Mouse (Mus musculus) forebrain, embryonic 14.5 days (tissue): ENCODE data around the gene Doc2g. TPM values are rescaled to one million over a fixed set of nuclear protein-coding genes. Genes with fewer than 3 reads are reported as not detected.

Experiments
- ATAC-seq: fragments of 200-750 bp; cut with Nextera tagmentation; 2 replicates; pipeline ENCODE4 v1.8.0; 2017; ENCODE audit warnings: mild to moderate bottlenecking, moderate library complexity
- DNase-seq: peaks from one replicate; pipeline ENCODE4 v3.0.0-alpha.2; 2015; ENCODE audit warnings: low spot score
- H3K27ac ChIP-seq: fragments of 300-500 bp; sonication (generic); 2 replicates; pipeline ENCODE4 v1.5.1; 2014; ENCODE audit warnings: low read depth, mild to moderate bottlenecking, control low read depth, low read length, moderate library complexity
- H3K27me3 ChIP-seq: fragments of 300-500 bp; sonication (generic); replicated peaks from 2 replicates; pipeline ENCODE4 v1.6.1; 2014; ENCODE audit warnings: low read length, control low read depth, mixed read lengths; ENCODE audit not compliant: control insufficient read depth, insufficient read depth
- H3K36me3 ChIP-seq: fragments of 300-500 bp; sonication (generic); 2 replicates; pipeline ENCODE4 v1.6.1; 2014; ENCODE audit warnings: low read length, control low read depth; ENCODE audit not compliant: control insufficient read depth, insufficient read depth
- H3K4me1 ChIP-seq: fragments of 300-500 bp; sonication (generic); 2 replicates; pipeline ENCODE4 v1.6.1; 2014; ENCODE audit warnings: antibody characterized with exemption, low read length, control low read depth; ENCODE audit not compliant: control insufficient read depth, insufficient read depth
- H3K4me2 ChIP-seq: fragments of 300-500 bp; sonication (generic); 2 replicates; pipeline ENCODE4 v1.6.1; 2014; ENCODE audit warnings: mild to moderate bottlenecking, control low read depth, low read length
- H3K4me3 ChIP-seq: fragments of 300-500 bp; sonication (generic); 2 replicates; pipeline ENCODE4 v1.5.1; 2014; ENCODE audit warnings: low read depth, low read length, control low read depth
- H3K9ac ChIP-seq: fragments of 300-500 bp; sonication (generic); 2 replicates; pipeline ENCODE4 v1.6.1; 2014; ENCODE audit warnings: mild to moderate bottlenecking, low read length, control low read depth, moderate library complexity
- H3K9me3 ChIP-seq: fragments of 300-500 bp; sonication (generic); replicated peaks from 2 replicates; pipeline ENCODE4 v1.6.1; 2016; ENCODE audit warnings: low read length, control low read depth, mixed read lengths; ENCODE audit not compliant: control insufficient read depth
- WGBS: fragments of 180-500 bp; shearing (Covaris S2); extraction: QIAGEN DNeasy Blood & Tissue Kit; methylation state at CpG from one replicate; pipeline ENCODE4 v1.1.7; 2014; 5-methylcytosine and 5-hydroxymethylcytosine counted together
- polyA plus RNA-seq: library from polyadenylated mRNA; unstranded; fragments of >200 nt; fragmentation: Nextera tagmentation; extraction: Ambion mirVana; gene quantifications from 2 replicates; pipeline ENCODE4 v1.2.1, GENCODE M21; 2014

Doc2g gene
- polyA plus RNA-seq, 1 experiment from 2014 or later: 3.2 TPM

DNA sequence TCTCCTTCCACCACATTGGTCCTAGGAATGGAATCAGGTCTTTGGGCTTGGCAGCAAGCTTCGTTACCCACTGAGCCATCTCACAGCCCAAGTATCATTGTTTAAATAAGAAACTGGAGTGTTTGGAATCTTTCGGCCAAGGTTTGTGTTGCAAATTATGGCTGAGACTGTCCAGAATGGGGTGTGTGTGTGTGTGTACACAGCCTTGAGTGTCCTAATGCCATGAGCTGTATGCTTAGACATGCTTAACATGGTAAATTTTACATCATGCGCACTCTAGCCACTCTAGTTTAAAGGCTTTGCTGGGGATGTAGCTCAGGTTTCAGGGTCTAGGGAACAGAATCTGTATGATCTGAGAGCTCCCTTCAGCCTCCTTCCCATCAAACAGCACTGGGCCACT, 7.6 kb upstream of the Doc2g start:
- Histone ChIP-seq H3K27me3 (no peaks in the 10 kb centered on the region), H3K27ac (no peak overlapping the region), H3K4me2 (no peak overlapping the region), H3K9ac (no peak overlapping the region), H3K36me3 (no peaks in the 10 kb centered on the region), H3K4me1 (peaks cover 4% of the 10 kb centered on the region), H3K4me3 (no peak overlapping the region), H3K9me3 (no peaks in the 10 kb centered on the region)
- no peak for DNase-seq
- 90% methylated on average over 3 of the region's 3 CpGs for WGBS
- ATAC-seq: no peak

- Histone ChIP-seq H3K9me3 (no peaks in the 10 kb centered on the region), H3K4me3 (no peak overlapping the region), H3K4me2 (no peak overlapping the region), H3K27ac (no peak overlapping the region), H3K36me3 (no peaks in the 10 kb centered on the region), H3K9ac (no peak overlapping the region), H3K4me1 (peaks cover 6% of the 10 kb centered on the region), H3K27me3 (no peaks in the 10 kb centered on the region)
- no peak for DNase-seq
- WGBS: 75% methylated on average over 7 of the region's 7 CpGs
- ATAC-seq: no peak
These were observed 7.0 kb upstream of the Doc2g start for GRCm38 (mm10) chr19:3996106-3996505.

DNA sequence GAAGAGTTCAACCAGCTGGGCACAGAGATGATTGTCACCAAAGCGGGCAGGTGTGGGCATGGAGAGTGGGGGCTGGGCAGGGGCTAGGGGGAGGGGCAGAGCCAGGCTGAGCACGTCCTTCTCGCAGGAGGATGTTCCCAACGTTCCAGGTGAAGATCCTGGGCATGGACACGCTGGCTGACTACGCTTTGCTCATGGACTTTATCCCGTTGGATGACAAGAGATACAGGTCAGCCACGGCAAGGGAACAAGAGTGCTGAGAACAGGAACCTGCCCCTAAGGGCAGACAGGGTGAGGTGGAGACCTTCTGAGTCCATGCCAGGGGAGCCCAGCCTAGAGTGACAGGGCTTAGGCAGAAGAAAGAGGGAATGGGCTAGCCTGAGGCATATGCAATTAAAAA, 6.4 kb upstream of the Doc2g start:
- WGBS: 80% methylated on average over 8 of the region's 8 CpGs
- Histone ChIP-seq H3K9ac (no peak overlapping the region), H3K36me3 (no peaks in the 10 kb centered on the region), H3K4me3 (no peak overlapping the region), H3K9me3 (no peaks in the 10 kb centered on the region), H3K4me1 (peaks cover 10% of the 10 kb centered on the region), H3K4me2 (no peak overlapping the region), H3K27ac (no peak overlapping the region), H3K27me3 (no peaks in the 10 kb centered on the region)
- ATAC-seq: no peak
- DNase-seq: no peak

DNA sequence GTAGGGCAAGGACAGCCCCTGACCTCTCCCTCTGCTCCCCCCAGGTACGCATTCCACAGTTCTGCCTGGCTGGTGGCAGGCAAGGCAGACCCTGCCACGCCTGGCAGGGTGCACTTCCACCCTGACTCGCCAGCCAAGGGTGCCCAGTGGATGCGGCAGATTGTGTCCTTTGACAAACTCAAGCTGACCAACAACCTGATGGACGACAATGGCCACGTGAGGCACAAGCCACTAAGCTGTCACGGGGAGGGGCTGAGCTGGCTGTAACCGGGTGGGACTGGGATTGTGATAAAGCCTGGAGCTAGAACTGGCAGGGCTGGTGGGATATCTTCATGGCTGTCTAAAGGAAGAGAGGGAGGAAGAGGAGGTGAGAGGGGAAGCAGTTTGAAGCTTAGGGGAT, 5.9 kb upstream of the Doc2g start:
- ATAC-seq: no peak

GRCm38 (mm10) chr19:3998335-3998734, 4.8 kb upstream of the Doc2g start:
- Histone ChIP-seq H3K27ac (no peak overlapping the region), H3K27me3 (no peaks in the 10 kb centered on the region), H3K4me3 (no peak overlapping the region), H3K36me3 (no peaks in the 10 kb centered on the region), H3K4me1 (peaks cover 10% of the 10 kb centered on the region), H3K9me3 (no peaks in the 10 kb centered on the region), H3K9ac (no peak overlapping the region), H3K4me2 (no peak overlapping the region)
- 84% methylated on average over 8 of the region's 8 CpGs for WGBS
- no peak for ATAC-seq
- no peak for DNase-seq

More for the DNA sequence above, 5.9 kb upstream of the Doc2g start:
- no peak overlapping the region for H3K4me3 ChIP-seq
- no peak overlapping the region for H3K27ac ChIP-seq
- no peaks in the 10 kb centered on the region for H3K27me3 ChIP-seq
- WGBS: 61% methylated on average over 8 of the region's 8 CpGs
- no peak overlapping the region for H3K4me2 ChIP-seq
- H3K9me3 ChIP-seq: no peaks in the 10 kb centered on the region
- DNase-seq: no peak
- peaks cover 10% of the 10 kb centered on the region for H3K4me1 ChIP-seq
- no peak overlapping the region for H3K9ac ChIP-seq
- H3K36me3 ChIP-seq: no peaks in the 10 kb centered on the region

DNA sequence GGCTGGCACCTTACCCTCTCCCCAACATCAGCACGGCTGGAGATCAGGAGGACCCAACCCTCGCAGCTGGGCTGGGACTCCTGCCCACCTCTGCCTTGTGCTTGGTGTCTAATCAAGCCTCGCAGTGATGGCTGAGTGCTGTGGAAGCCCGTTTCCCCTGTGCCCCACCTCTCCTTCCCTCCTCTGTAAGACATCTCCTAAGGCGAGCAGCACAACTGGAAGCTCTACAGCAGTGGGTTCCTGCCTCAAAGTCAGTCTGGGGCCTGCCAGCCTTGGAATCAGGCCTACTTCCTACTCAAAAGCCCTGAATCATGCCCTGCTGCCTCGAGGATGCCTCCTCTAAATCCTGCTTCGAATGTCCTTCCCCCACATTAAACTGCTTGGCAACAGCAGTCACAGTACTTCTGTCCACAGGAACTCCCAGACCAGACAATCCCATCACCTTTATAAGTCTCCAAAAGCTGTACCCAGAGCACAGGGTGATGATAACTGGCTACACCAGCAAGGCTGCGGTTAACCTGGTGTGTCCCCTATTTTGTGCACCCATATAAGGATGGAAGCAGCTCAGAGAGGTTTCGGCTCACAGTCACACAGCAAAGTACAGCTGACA, 3.9 kb upstream of the Doc2g start:
- peak overlapping the region; percentile 91 for H3K4me2 ChIP-seq
- H3K9ac ChIP-seq: no peak overlapping the region; the same call in 1 of the 2 replicates
- ATAC-seq (no peak), DNase-seq (no peak)
- no peak overlapping the region for H3K27ac ChIP-seq
- no peaks in the 10 kb centered on the region for H3K9me3 ChIP-seq
- no peak overlapping the region; the same call in 1 of the 2 replicates for H3K4me3 ChIP-seq
- no peaks in the 10 kb centered on the region for H3K27me3 ChIP-seq
- 87% methylated on average over 9 of the region's 9 CpGs for WGBS
- H3K36me3 ChIP-seq: no peaks in the 10 kb centered on the region
- peaks cover 10% of the 10 kb centered on the region for H3K4me1 ChIP-seq

DNA sequence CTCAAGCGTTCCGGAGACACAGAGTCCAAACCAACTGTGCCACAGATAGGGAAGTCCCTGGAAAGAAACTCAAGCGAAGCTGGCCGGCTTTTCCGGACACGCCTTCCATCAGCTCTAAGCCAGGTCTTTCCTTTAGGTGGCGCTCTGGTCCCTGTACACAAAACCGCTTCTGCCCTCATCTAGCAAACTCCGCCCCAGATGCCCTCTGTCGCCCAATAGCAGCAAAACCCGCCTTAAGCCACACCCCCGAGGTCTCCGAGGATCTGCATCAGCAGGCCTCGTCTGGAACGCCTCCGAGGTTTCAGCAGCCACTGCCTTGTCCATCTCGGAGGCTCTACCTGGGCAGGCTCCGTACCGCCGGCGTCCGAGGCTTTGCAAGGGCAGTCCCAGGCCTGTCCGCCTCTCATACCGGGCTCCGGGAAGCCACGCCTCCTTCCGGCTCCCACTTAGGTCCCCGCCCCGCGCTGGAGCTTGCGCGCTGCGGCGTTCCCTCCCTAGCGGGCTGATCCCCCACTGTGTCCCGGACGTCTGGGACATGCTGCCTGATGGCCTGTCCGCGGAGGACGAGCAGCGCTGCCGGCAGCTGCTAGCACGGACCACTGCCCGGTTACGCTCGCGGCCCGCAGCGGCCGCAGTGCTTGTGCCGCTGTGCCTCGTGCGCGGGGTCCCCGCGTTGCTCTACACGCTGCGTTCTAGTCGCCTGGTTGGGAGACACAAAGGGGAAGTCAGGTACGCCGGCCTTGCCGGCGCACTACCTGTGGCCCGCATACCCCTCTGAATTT, 2.8 kb upstream of the Doc2g start, which contains the start of the genes Nudt8 and Gm49405:
Nudt8 (plus strand) TSS at position 462 of the 782 bp plus-strand sequence.
Gm49405 (plus strand) TSS at position 508 of the 782 bp plus-strand sequence.
- peak; percentile 94 for ATAC-seq
- Histone ChIP-seq H3K4me2 (peak within 1 kb of the TSS; percentile 91), H3K4me1 (peaks cover 10% of the 10 kb centered on the region), H3K4me3 (peak within 1 kb of the TSS; percentile 74), H3K9me3 (no peaks in the 10 kb centered on the region), H3K36me3 (peaks cover 3% of the 10 kb centered on the region; the same call in 1 of the 2 replicates), H3K27ac (peak within 1 kb of the TSS; percentile 96), H3K27me3 (no peaks in the 10 kb centered on the region), H3K9ac (peak within 1 kb of the TSS; percentile 91)
- under 1% methylated on average over 64 of the region's 64 CpGs for WGBS
- peak; percentile 98 for DNase-seq

GRCm38 (mm10) chr19:4000949-4001525, 2.1 kb upstream of the Doc2g start:
- Histone ChIP-seq H3K36me3 (peaks cover 8% of the 10 kb centered on the region), H3K27me3 (no peaks in the 10 kb centered on the region), H3K27ac (peak overlapping the region; percentile 96), H3K4me1 (peaks cover 10% of the 10 kb centered on the region), H3K9ac (peak overlapping the region; percentile 91), H3K4me2 (peak overlapping the region; percentile 91), H3K9me3 (no peaks in the 10 kb centered on the region), H3K4me3 (peak overlapping the region; percentile 74)
- 18% methylated on average over 17 of the region's 17 CpGs for WGBS
- ATAC-seq (peak; percentile 7), DNase-seq (no peak)
